Mouse (Mus musculus): ENCODE data around the gene Arhgef2. TPM values are rescaled to one million over a fixed set of nuclear protein-coding genes. Genes with fewer than 3 reads are reported as not detected.

Arhgef2 gene
- polyA plus RNA-seq, 1 experiment, result 164 TPM

- H3K4me1 ChIP-seq (replicated peaks; ENCODE audit: control insufficient read depth, insufficient read depth, low read length), result peaks cover 5% of the 10 kb centered on the region
- no peak overlapping the region for H3K27ac ChIP-seq (ENCODE audit: control insufficient read depth, insufficient read depth, low read length)
- H3K36me3 ChIP-seq (ENCODE audit: control insufficient read depth, insufficient read depth, low read length), result no peaks in the 10 kb centered on the region
- H3K27me3 ChIP-seq (ENCODE audit: control insufficient read depth, insufficient read depth, low read length), result no peaks in the 10 kb centered on the region
- no peak for DNase-seq
- H3K4me3 ChIP-seq (ENCODE audit: control insufficient read depth, insufficient read depth, low read length), result no peak overlapping the region
- TF ChIP-seq POLR2A (IDR thresholded peaks at IDR 0.05; ENCODE audit: control insufficient read depth, extremely low read depth, insufficient read depth, low read length, poor library complexity), result no peak
- no peak for TF ChIP-seq CTCF (IDR thresholded peaks at IDR 0.05; ENCODE audit: borderline replicate concordance, control insufficient read depth, extremely low read depth, insufficient read depth, low read length, poor library complexity)
- WGBS, result 5% methylated on average over 4 of the region's 4 CpGs
These were observed 58.3 kb downstream of the Arhgef2 start for GRCm38 (mm10) chr3:88664095-88664494.

GRCm38 (mm10) chr3:88677399-88677798 is 71.6 kb downstream of the Arhgef2 start:
- no peak overlapping the region for H3K4me3 ChIP-seq (ENCODE audit: control insufficient read depth, insufficient read depth, low read length)
- 9% methylated on average over 11 of the region's 11 CpGs for WGBS
- TF ChIP-seq POLR2A (IDR thresholded peaks at IDR 0.05; ENCODE audit: control insufficient read depth, extremely low read depth, insufficient read depth, low read length, poor library complexity) (no peak), CTCF (IDR thresholded peaks at IDR 0.05; ENCODE audit: borderline replicate concordance, control insufficient read depth, extremely low read depth, insufficient read depth, low read length, poor library complexity) (peak; percentile 42; the same call in 1 of the 2 replicates)

GRCm38 (mm10) chr3:88683814-88684213 is 78.0 kb downstream of the Arhgef2 start:
- TF ChIP-seq CTCF (IDR thresholded peaks at IDR 0.05; ENCODE audit: borderline replicate concordance, control insufficient read depth, extremely low read depth, insufficient read depth, low read length, poor library complexity) (no peak), POLR2A (IDR thresholded peaks at IDR 0.05; ENCODE audit: control insufficient read depth, extremely low read depth, insufficient read depth, low read length, poor library complexity) (no peak)
- Histone ChIP-seq H3K36me3 (ENCODE audit: control insufficient read depth, insufficient read depth, low read length) (peaks cover 7% of the 10 kb centered on the region; the same call in 1 of the 2 replicates), H3K27ac (ENCODE audit: control insufficient read depth, insufficient read depth, low read length) (no peak overlapping the region), H3K4me3 (ENCODE audit: control insufficient read depth, insufficient read depth, low read length) (no peak overlapping the region), H3K4me1 (replicated peaks; ENCODE audit: control insufficient read depth, insufficient read depth, low read length) (peaks cover 5% of the 10 kb centered on the region), H3K27me3 (ENCODE audit: control insufficient read depth, insufficient read depth, low read length) (no peaks in the 10 kb centered on the region)
- DNase-seq, result no peak
- 99% methylated on average over 2 of the region's 2 CpGs for WGBS

More at GRCm38 (mm10) chr3:88677399-88677798, 71.6 kb downstream of the Arhgef2 start:
- H3K4me1 ChIP-seq (replicated peaks; ENCODE audit: control insufficient read depth, insufficient read depth, low read length), result peaks cover 2% of the 10 kb centered on the region
- no peaks in the 10 kb centered on the region for H3K27me3 ChIP-seq (ENCODE audit: control insufficient read depth, insufficient read depth, low read length)
- no peaks in the 10 kb centered on the region for H3K36me3 ChIP-seq (ENCODE audit: control insufficient read depth, insufficient read depth, low read length)
- no peak overlapping the region for H3K27ac ChIP-seq (ENCODE audit: control insufficient read depth, insufficient read depth, low read length)
- DNase-seq, result peak; percentile 59

GRCm38 (mm10) chr3:88684236-88684979 is 78.6 kb downstream of the Arhgef2 start:
- TF ChIP-seq POLR2A (IDR thresholded peaks at IDR 0.05; ENCODE audit: control insufficient read depth, extremely low read depth, insufficient read depth, low read length, poor library complexity), result no peak
- no peak for TF ChIP-seq CTCF (IDR thresholded peaks at IDR 0.05; ENCODE audit: borderline replicate concordance, control insufficient read depth, extremely low read depth, insufficient read depth, low read length, poor library complexity)
- 48% methylated on average over 8 of the region's 8 CpGs for WGBS
- Histone ChIP-seq H3K4me3 (ENCODE audit: control insufficient read depth, insufficient read depth, low read length) (no peak overlapping the region), H3K27ac (ENCODE audit: control insufficient read depth, insufficient read depth, low read length) (no peak overlapping the region), H3K27me3 (ENCODE audit: control insufficient read depth, insufficient read depth, low read length) (no peaks in the 10 kb centered on the region), H3K4me1 (replicated peaks; ENCODE audit: control insufficient read depth, insufficient read depth, low read length) (peaks cover 5% of the 10 kb centered on the region), H3K36me3 (ENCODE audit: control insufficient read depth, insufficient read depth, low read length) (peaks cover 12% of the 10 kb centered on the region; the same call in 1 of the 2 replicates)
- DNase-seq, result no peak

DNA sequence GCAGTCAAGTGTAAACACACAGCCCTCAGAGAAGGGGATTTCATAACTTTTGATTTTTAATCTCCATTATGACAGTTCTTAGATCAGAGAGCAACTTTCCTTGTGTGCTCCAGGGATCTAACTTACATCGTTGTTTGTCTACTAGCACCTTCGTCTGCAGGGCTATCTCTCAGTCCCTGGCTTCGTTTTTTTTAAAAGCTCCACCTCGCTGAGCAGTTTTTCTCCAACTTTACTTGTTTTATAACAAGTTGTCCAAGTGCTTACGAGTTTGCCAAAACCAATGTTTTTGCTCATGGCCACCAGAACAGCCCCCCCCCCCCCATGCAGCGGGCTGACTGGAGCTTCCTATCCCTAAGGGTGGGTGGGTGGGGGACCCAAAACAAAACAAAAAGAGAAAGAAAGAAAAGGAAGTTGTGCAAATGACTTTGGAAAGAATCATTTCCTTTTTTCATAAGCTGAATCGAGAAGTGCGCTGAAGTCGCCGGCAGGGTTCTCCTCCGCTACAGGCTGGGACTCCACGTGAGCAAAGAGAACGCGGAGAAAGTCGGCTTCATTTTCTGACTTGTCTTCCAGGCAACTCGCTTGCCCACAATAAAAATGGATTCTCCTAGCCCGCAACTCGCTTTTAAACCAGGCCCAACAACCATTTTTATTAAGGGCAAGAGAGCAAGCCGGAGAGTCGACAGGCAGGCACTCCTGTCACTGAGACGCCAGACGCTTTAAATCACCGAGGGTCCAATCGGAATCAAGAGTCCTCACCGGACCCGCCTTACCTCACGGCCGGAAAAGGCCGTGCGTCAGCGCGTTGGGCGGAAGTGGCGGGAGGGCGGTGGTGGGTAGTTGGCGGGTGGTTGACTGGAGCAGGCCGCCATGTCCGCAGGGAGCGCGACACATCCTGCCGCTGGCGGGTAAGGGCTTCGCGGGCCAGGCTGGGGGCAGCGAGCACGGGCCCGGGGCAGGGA is 79.5 kb downstream of the Arhgef2 start, which contains the start of gene Khdc4:
Gene Khdc4 (plus strand): TSS at position 824 of the 962 bp plus-strand sequence.
- Histone ChIP-seq H3K4me3 (ENCODE audit: control insufficient read depth, insufficient read depth, low read length) (peak within 1 kb of the TSS; percentile 74), H3K4me1 (replicated peaks; ENCODE audit: control insufficient read depth, insufficient read depth, low read length) (peaks cover 5% of the 10 kb centered on the region), H3K27me3 (ENCODE audit: control insufficient read depth, insufficient read depth, low read length) (no peaks in the 10 kb centered on the region), H3K27ac (ENCODE audit: control insufficient read depth, insufficient read depth, low read length) (peak within 1 kb of the TSS; percentile 80), H3K36me3 (ENCODE audit: control insufficient read depth, insufficient read depth, low read length) (peaks cover 21% of the 10 kb centered on the region)
- WGBS, result 1% methylated on average over 47 of the region's 47 CpGs
- peak; percentile 96 for DNase-seq
- TF ChIP-seq CTCF (IDR thresholded peaks at IDR 0.05; ENCODE audit: borderline replicate concordance, control insufficient read depth, extremely low read depth, insufficient read depth, low read length, poor library complexity) (peak; percentile 35; the same call in 1 of the 2 replicates), POLR2A (IDR thresholded peaks at IDR 0.05; ENCODE audit: control insufficient read depth, extremely low read depth, insufficient read depth, low read length, poor library complexity) (peak; percentile 94)

DNA sequence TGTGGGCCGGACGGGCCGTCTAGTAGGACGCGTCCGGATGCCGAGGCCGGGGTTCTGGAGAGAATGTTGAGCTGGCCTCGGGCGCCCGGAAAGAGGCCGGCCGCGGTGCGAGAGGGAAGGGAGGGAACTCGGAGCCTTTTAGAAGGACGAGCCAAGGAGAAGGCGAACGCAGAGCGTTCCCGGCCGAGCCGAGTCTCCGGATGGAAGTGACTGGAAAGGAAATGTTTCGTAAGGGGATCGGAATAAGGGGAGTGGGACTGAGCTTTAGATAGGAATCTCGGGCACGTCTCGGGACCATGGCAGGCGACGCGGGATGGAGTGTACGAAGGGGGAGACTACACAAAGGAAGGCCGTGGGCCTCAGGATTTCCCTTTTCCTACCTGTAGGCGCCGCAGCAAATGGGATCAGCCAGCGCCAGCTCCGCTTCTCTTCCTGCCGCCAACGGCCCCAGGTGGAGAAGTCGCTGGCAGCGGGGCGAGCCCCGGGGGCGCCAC is 80.2 kb downstream of the Arhgef2 start:
- Histone ChIP-seq H3K27ac (ENCODE audit: control insufficient read depth, insufficient read depth, low read length) (peak overlapping the region; percentile 38), H3K27me3 (ENCODE audit: control insufficient read depth, insufficient read depth, low read length) (no peaks in the 10 kb centered on the region), H3K4me1 (replicated peaks; ENCODE audit: control insufficient read depth, insufficient read depth, low read length) (peaks cover 5% of the 10 kb centered on the region), H3K36me3 (ENCODE audit: control insufficient read depth, insufficient read depth, low read length) (peaks cover 28% of the 10 kb centered on the region), H3K4me3 (ENCODE audit: control insufficient read depth, insufficient read depth, low read length) (peak overlapping the region; percentile 74)
- TF ChIP-seq CTCF (IDR thresholded peaks at IDR 0.05; ENCODE audit: borderline replicate concordance, control insufficient read depth, extremely low read depth, insufficient read depth, low read length, poor library complexity), result no peak
- TF ChIP-seq POLR2A (IDR thresholded peaks at IDR 0.05; ENCODE audit: control insufficient read depth, extremely low read depth, insufficient read depth, low read length, poor library complexity), result no peak
- under 1% methylated on average over 45 of the region's 45 CpGs for WGBS
- peak; percentile 39 for DNase-seq
